Mouse (Mus musculus): ENCODE results near the gene Med28.

Med28 gene

GRCm38 (mm10) chr5:45519960-45520808, at the start of gene Med28:
Gene Med28, plus strand, starts transcription at chr5:45520229.
- DNase-seq (ENCODE audit: low read depth, low spot score), result peak; percentile 81

DNA sequence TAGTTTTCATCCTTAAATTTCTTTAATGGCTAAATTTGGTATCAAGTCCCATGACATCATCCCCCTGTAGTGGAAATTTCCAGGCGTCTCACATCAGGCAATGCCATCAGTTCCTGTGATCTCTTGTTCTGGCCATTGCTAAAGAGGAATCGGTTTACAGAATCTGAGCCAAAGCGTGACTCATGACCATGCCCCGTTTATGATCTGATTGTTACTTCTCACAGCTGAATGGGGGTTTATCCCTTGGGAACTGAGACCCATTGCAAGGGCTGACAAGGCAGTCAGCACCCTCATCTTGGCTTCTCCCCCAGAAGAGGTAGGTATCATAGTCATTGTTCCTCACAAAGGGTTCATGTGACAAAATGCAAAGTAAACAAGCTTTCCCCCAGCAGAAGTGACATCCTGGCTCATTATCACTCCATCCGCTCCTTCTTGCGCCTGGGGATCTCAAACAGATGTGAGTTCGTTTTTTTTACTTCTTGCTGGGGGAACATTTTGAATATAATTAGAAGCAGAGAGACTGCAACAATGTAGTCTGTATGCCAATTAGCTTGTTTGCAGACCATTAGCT, 47.1 kb upstream of the Med28 start:
- DNase-seq (ENCODE audit: low read depth, low spot score), result no peak

DNA sequence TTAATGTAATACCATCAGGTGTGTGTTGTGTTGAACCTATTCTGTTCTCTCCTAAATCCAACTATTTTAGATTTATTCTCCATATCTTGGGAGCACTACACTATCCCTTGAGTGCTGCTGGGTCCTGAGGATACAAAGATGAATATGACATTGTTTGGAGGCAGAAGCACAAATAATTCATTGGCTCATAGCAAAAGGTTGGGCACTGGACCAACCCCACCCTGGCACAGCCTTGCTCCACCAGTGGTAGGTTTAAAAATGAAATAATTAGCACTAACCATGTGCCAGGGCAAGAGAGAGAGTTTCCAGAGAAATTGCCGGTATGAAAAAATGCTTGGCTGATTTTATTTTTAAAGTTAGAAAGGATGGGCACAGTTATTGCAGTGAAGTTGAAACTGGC, 46.5 kb upstream of the Med28 start:
- DNase-seq (ENCODE audit: low read depth, low spot score), result no peak

- peak; percentile 58 for DNase-seq (ENCODE audit: low read depth, low spot score)
Observed at GRCm38 (mm10) chr5:45474215-45474614, 45.8 kb upstream of the Med28 start.

GRCm38 (mm10) chr5:45474758-45475157, 45.3 kb upstream of the Med28 start:
- no peak for DNase-seq (ENCODE audit: low read depth, low spot score)

DNA sequence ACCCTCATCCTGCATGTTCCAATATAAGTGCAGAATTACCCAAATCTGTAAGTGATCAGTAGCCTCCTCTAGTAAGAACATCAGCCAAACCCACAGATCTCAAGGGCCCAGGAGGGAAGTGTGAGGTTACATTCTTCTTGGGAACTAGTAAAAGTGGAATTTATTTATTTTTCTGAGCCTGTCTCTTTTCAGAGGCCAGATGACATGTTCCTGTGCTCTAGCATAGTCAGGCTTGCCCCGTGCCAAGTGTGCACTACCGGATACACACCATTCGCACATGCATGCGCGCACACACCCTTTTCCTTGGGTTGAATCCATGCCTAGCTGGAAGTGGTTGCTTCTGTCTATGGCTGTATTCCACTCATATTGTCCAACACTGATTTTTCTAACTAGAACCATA, 44.3 kb upstream of the Med28 start:
- no peak for DNase-seq (ENCODE audit: low read depth, low spot score)

- DNase-seq (ENCODE audit: low read depth, low spot score), result no peak
Observed at GRCm38 (mm10) chr5:45476288-45476687, 43.7 kb upstream of the Med28 start.

DNA sequence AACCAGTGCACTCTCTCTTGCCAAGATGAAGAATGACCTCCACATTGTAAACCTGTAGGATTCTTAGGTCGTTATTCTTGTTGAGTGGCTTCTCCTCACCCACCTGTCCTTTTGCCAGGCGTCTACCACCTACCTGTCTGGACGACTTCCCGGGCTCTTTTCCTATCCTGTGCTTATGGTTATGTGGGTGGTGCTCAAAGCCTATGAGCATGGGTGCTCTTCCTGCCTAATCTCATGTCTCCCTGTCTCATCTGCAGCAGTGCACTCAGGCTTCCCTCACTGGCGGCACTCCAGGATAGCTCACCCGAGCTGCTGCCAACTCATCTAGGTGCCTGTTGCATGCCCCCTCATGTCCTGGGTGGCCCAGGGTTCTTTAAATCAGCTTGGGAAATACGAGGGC, 42.4 kb upstream of the Med28 start:
- DNase-seq (ENCODE audit: low read depth, low spot score), result no peak

GRCm38 (mm10) chr5:45480066-45480465, 40.0 kb upstream of the Med28 start:
- DNase-seq (ENCODE audit: low read depth, low spot score), result no peak

GRCm38 (mm10) chr5:45481125-45481524, 38.9 kb upstream of the Med28 start:
- no peak for DNase-seq (ENCODE audit: low read depth, low spot score)

DNA sequence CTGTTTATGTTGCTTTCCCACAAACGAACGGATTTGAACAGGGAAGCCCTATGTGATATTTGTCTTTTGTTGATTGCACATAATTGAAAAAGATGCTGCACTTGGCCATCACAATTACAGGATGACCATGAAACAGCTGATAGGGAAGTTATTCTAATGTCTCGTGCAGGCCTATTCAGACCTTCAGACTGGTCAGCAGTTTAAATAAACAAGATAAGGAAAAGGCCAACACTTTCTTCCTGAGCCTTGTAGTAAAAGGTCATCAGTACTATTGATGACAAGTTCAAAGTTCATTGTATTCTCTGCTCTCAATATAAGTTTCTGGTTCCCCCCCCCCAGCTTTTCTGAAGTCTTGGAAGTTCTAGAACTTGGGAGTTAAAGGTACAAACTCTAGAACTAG, 37.4 kb upstream of the Med28 start:
- DNase-seq (ENCODE audit: low read depth, low spot score), result no peak

DNA sequence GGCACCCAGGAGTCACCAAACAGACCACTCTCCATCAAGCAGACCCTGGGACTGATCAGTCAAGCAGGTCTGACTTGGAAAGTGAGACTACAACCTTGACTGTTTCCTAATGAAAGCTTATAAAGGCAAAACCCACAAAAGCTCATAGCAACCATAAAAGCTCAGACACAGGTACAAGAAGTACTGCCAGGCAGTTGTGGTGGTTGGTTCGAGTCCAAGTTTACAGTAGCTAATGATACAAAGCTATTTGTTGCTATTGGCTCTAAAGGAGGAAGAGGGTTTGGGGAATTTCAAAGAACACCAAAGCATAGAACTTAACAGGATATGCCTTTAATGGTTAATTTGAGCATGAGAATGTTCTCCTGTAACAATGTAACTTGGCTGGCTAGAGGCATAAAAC, 36.4 kb upstream of the Med28 start:
- no peak for DNase-seq (ENCODE audit: low read depth, low spot score)

DNA sequence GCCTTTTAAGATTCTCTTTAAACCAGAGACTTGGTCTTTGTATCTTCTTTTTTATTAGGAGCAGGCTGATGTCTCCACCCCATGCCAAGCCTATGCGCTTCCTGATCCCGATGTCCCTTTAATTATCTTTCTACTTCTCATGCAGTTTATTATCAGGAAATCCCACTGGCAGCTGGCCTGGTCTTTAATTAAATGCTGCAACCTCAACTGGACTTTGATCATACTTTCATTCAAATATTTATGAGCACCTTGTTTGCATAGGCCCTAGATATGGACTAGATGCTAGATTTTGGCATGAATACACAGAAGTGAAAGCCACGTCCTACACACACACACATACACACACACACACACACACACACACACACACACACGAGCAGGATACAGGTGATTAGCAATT, 28.3 kb upstream of the Med28 start:
- DNase-seq (ENCODE audit: low read depth, low spot score), result no peak

DNA sequence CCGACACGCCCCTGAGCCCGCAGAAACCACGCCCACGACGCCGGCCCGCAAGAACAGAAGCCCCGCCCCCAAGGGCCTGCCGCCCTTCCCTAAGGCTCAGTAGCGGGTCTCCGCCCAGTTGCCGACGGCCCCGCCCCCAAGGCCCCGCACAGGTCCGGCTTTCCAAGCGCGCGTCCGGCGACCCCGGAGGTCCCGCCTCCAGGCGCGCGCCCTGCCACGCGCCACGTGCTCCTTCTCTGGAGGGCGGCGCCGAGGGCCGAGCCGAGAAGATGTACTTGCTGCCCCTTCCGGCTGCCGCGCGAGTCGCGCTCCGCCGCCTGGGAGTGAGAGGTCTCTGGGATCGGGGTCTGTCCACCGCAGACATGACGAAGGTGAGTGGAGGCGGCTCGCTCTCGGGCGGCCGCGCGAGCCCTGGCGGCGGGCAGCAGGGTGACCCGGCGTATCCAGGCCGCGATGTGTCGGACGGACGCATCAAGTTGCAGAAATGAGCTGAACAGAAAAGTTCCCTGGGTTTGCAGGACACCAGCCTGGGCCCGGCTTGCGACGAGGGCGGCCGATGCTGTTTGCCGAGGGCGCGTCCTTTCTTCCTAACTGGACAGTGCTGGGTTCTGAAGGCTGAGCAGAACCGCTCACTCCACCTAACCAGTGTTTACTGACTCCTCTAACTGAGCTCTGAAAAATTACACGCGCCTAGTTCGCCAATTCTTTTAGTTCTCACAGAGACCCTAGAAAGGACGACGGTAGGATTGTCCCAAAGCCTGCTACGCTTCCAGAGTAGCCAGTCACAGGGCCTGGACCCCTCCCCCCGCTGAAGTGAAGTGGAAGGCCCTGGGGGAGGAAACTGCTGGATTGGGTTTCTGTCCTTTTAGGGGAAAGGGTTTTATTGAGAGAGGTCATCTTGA, 26.6 kb upstream of the Med28 start, which contains the start of gene Lap3:
Gene Lap3 (plus strand): TSS at position 184 of the 902 bp plus-strand sequence.
- DNase-seq (ENCODE audit: low read depth, low spot score), result peak; percentile 94

GRCm38 (mm10) chr5:45494093-45494755, 25.8 kb upstream of the Med28 start:
- no peak for DNase-seq (ENCODE audit: low read depth, low spot score)

DNA sequence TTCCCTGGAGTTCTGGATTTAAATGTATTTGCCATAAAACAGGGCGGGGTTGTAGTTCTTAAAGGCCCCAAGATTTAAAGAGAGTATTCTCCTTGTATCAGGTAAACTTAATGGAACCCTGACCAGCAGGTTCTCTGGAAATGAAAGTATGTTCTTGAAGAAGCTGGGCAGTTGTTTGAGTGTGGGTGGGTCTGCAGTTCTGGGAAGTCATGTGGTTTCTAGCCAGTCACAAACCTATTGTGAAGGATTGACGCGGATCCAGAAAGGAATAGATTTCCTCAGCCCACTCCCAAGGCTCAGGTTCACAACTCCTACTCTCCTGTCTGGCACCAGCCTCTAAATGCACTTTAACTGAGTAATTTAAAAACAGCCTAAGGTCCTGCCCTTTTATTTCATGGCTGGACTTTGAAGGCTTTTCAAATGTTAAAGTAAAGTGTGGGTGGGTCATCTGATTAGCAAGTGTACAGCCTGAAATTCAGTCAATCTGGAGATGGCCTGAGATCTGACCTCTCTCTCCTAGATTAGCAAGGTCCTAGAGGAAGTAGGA, 24.5 kb upstream of the Med28 start:
- no peak for DNase-seq (ENCODE audit: low read depth, low spot score)

DNA sequence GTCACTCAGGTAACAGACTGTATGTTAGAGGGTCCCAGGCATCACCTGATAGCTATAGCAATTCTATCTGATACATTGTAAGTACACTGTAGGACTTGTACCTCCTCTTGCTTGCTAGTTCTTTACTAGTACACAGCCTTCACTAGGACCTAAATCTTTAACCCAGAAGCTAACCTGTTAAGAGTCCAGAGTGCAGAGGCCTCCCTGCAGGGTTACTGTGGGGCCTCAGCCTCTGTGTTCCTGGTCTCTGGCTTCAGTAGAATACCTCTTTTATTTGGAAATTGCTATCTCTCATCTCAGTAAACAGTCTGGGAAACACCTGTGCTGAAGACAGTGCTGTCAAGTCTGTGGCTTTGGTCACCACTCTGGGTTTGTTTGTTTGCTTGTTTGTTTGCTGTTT, 24.0 kb upstream of the Med28 start:
- DNase-seq (ENCODE audit: low read depth, low spot score), result no peak

- no peak for DNase-seq (ENCODE audit: low read depth, low spot score)
Observed at GRCm38 (mm10) chr5:45496479-45496878, 23.6 kb upstream of the Med28 start.

DNA sequence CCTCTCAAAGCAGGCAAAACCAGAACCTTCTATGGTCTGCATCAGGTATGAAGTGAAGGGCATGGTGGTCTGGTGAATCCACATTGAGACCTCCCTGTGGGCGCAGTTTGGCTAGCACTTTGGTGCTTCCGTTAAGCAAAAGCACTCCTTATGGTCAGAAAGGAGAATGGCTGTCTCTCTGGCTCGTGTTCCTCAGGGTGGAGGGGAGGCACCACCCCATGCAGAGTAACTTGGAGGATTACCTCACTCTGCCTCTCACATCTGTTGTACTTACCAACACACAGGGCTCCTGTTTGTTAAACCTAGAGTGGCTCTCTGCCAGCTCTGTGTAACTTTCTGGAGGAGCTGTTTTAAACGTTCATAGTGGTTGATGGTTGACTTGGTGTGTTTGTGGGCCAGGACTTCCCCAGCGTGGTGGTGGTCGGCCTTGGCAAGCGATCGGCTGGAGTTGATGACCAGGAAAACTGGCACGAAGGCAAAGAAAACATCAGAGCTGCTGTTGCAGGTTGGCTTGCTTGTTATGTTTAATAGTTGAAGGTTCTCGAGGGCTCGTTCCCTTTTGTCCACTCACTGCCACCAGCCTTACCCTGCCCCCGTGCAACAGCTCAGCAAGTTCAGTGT, 23.0 kb upstream of the Med28 start:
- no peak for DNase-seq (ENCODE audit: low read depth, low spot score)

DNA sequence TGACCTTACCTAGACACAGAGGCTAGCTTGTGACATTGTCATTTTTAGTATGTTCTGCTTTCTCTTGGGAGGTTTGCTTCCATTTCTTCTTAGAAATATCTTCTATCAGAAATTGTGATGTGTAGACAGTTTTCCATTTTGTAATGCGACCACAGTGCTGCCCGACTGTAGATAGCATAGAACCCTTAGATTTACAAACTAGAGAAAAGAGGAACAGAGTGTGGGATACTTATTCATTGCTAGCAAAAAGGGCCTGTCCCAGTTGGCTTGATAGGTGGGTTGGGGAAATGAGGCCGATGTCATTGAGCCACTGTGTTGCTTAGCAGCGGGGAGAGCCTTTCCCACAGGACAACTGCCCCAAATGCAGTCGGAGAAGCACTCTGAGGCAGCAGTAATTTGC, 22.5 kb upstream of the Med28 start:
- DNase-seq (ENCODE audit: low read depth, low spot score), result no peak

GRCm38 (mm10) chr5:45510071-45510470, 10.0 kb upstream of the Med28 start:
- no peak for DNase-seq (ENCODE audit: low read depth, low spot score)
